Mouse (Mus musculus) embryonic facial prominence, embryonic 14.5 days (tissue): ENCODE data around the gene Clec12a. TPM values are rescaled to one million over a fixed set of nuclear protein-coding genes. Genes with fewer than 3 reads are reported as not detected.

Experiments used
- ATAC-seq: fragments of 200-750 bp; cut with Nextera tagmentation; 2 replicates; pipeline ENCODE4 v1.8.0; 2017; ENCODE audit warnings: low read depth, moderate number of reproducible peaks, moderate TSS enrichment
- DNase-seq: peaks from one replicate; pipeline ENCODE4 v3.0.0-alpha.2; 2015; ENCODE audit warnings: low spot score
- H3K27ac ChIP-seq: fragments of 300-500 bp; sonication (generic); replicated peaks from 2 replicates; pipeline ENCODE4 v1.5.1; 2014; ENCODE audit warnings: low read depth, mild to moderate bottlenecking, low read length, moderate library complexity
- H3K27me3 ChIP-seq: fragments of 300-500 bp; sonication (generic); replicated peaks from 2 replicates; pipeline ENCODE4 v1.6.1; 2014; ENCODE audit warnings: low read length; ENCODE audit not compliant: control insufficient read depth, insufficient read depth
- H3K36me3 ChIP-seq: fragments of 300-500 bp; sonication (generic); 2 replicates; pipeline ENCODE4 v1.6.1; 2014; ENCODE audit warnings: low read length, mixed read lengths; ENCODE audit not compliant: control insufficient read depth, insufficient read depth
- H3K4me1 ChIP-seq: fragments of 300-500 bp; sonication (generic); 2 replicates; pipeline ENCODE4 v1.6.1; 2014; ENCODE audit warnings: antibody characterized with exemption, low read length; ENCODE audit not compliant: control insufficient read depth, insufficient read depth
- H3K4me2 ChIP-seq: fragments of 300-500 bp; sonication (generic); 2 replicates; pipeline ENCODE4 v1.6.1; 2014; ENCODE audit warnings: low read depth, mild to moderate bottlenecking, low read length, moderate library complexity, mixed read lengths
- H3K4me3 ChIP-seq: fragments of 300-500 bp; sonication (generic); 2 replicates; pipeline ENCODE4 v1.5.1; 2014; ENCODE audit warnings: low read depth, mild to moderate bottlenecking, low read length
- H3K9ac ChIP-seq: fragments of 300-500 bp; sonication (generic); 2 replicates; pipeline ENCODE4 v1.6.1; 2014; ENCODE audit warnings: low read depth, mild to moderate bottlenecking, low read length, moderate library complexity, mixed read lengths
- H3K9me3 ChIP-seq: fragments of 300-500 bp; sonication (generic); 2 replicates; pipeline ENCODE4 v1.6.1; 2016; ENCODE audit warnings: low read length; ENCODE audit not compliant: control insufficient read depth
- WGBS: fragments of 180-500 bp; shearing (Covaris S2); extraction: QIAGEN DNeasy Blood & Tissue Kit; methylation state at CpG from one replicate; pipeline ENCODE4 v1.1.7; 2014; 5-methylcytosine and 5-hydroxymethylcytosine counted together
- polyA plus RNA-seq: library from polyadenylated mRNA; unstranded; fragments of >200 nt; fragmentation: Nextera tagmentation; extraction: Ambion mirVana; gene quantifications from 2 replicates; pipeline ENCODE4 v1.2.1, GENCODE M21; 2014

Gene Clec12a
- polyA plus RNA-seq, 1 experiment from 2014 or later = 3.0 TPM

- no peaks in the 10 kb centered on the region for H3K4me1 ChIP-seq
- DNase-seq (no peak), ATAC-seq (no peak)
- H3K9ac ChIP-seq = no peak overlapping the region
- no peaks in the 10 kb centered on the region for H3K36me3 ChIP-seq
- no peaks in the 10 kb centered on the region for H3K27me3 ChIP-seq
- no peak overlapping the region for H3K4me2 ChIP-seq
- H3K4me3 ChIP-seq = no peak overlapping the region
- no peak overlapping the region for H3K27ac ChIP-seq
- H3K9me3 ChIP-seq = no peaks in the 10 kb centered on the region
Measured at GRCm38 (mm10) chr6:129356430-129356829, 13.9 kb downstream of the Clec12a start.

GRCm38 (mm10) chr6:129359515-129359914 is 17.0 kb downstream of the Clec12a start:
- Histone ChIP-seq H3K4me1 (no peaks in the 10 kb centered on the region), H3K4me2 (no peak overlapping the region), H3K27ac (no peak overlapping the region), H3K9me3 (no peaks in the 10 kb centered on the region), H3K4me3 (no peak overlapping the region), H3K27me3 (no peaks in the 10 kb centered on the region), H3K9ac (no peak overlapping the region), H3K36me3 (no peaks in the 10 kb centered on the region)
- DNase-seq (no peak), ATAC-seq (no peak)
- 83% methylated on average over 2 of the region's 2 CpGs for WGBS

GRCm38 (mm10) chr6:129363942-129364341 is 21.5 kb downstream of the Clec12a start:
- Histone ChIP-seq H3K36me3 (no peaks in the 10 kb centered on the region), H3K4me3 (no peak overlapping the region), H3K27ac (no peak overlapping the region), H3K9me3 (no peaks in the 10 kb centered on the region), H3K27me3 (no peaks in the 10 kb centered on the region), H3K9ac (no peak overlapping the region), H3K4me1 (no peaks in the 10 kb centered on the region), H3K4me2 (no peak overlapping the region)
- WGBS = 50% methylated on average over 1 of the region's 1 CpGs
- no peak for DNase-seq
- ATAC-seq = no peak

GRCm38 (mm10) chr6:129365959-129366359 is 23.5 kb downstream of the Clec12a start:
- no peaks in the 10 kb centered on the region for H3K27me3 ChIP-seq
- no peak overlapping the region for H3K27ac ChIP-seq
- WGBS = 11% methylated on average over 6 of the region's 6 CpGs
- no peaks in the 10 kb centered on the region for H3K4me1 ChIP-seq
- DNase-seq (peak; percentile 75), ATAC-seq (peak; percentile 70)
- no peak overlapping the region for H3K4me2 ChIP-seq
- no peak overlapping the region for H3K9ac ChIP-seq
- no peak overlapping the region for H3K4me3 ChIP-seq
- H3K36me3 ChIP-seq = no peaks in the 10 kb centered on the region
- no peaks in the 10 kb centered on the region for H3K9me3 ChIP-seq

GRCm38 (mm10) chr6:129369374-129370132 is 27.1 kb downstream of the Clec12a start:
- ATAC-seq = no peak
- Histone ChIP-seq H3K27ac (no peak overlapping the region), H3K4me1 (no peaks in the 10 kb centered on the region), H3K4me3 (no peak overlapping the region), H3K9ac (no peak overlapping the region), H3K9me3 (no peaks in the 10 kb centered on the region), H3K36me3 (no peaks in the 10 kb centered on the region), H3K27me3 (no peaks in the 10 kb centered on the region), H3K4me2 (no peak overlapping the region)
- DNase-seq = no peak
- WGBS = 58% methylated on average over 7 of the region's 7 CpGs

- Histone ChIP-seq H3K27ac (no peak overlapping the region), H3K9me3 (no peaks in the 10 kb centered on the region), H3K4me1 (no peaks in the 10 kb centered on the region), H3K9ac (no peak overlapping the region), H3K4me3 (no peak overlapping the region), H3K27me3 (no peaks in the 10 kb centered on the region), H3K36me3 (no peaks in the 10 kb centered on the region), H3K4me2 (no peak overlapping the region)
- ATAC-seq = no peak
- WGBS = 77% methylated on average over 2 of the region's 2 CpGs
- DNase-seq = no peak
Measured at GRCm38 (mm10) chr6:129374937-129375471, 32.5 kb downstream of the Clec12a start.

- H3K27me3 ChIP-seq = no peaks in the 10 kb centered on the region
- H3K36me3 ChIP-seq = no peaks in the 10 kb centered on the region
- 62% methylated on average over 4 of the region's 4 CpGs for WGBS
- no peak overlapping the region for H3K4me3 ChIP-seq
- H3K4me1 ChIP-seq = no peaks in the 10 kb centered on the region
- DNase-seq = no peak
- no peak overlapping the region for H3K4me2 ChIP-seq
- no peaks in the 10 kb centered on the region for H3K9me3 ChIP-seq
- H3K9ac ChIP-seq = no peak overlapping the region
- no peak for ATAC-seq
- no peak overlapping the region for H3K27ac ChIP-seq
Measured at GRCm38 (mm10) chr6:129380454-129380853, 38.0 kb downstream of the Clec12a start.

- WGBS = 86% methylated on average over 1 of the region's 1 CpGs
- H3K9ac ChIP-seq = no peak overlapping the region
Measured at GRCm38 (mm10) chr6:129381736-129382135, 39.2 kb downstream of the Clec12a start.

GRCm38 (mm10) chr6:129383466-129383865 is 41.0 kb downstream of the Clec12a start:
- Histone ChIP-seq H3K9ac (no peak overlapping the region), H3K36me3 (no peaks in the 10 kb centered on the region), H3K4me1 (no peaks in the 10 kb centered on the region), H3K4me2 (no peak overlapping the region), H3K4me3 (no peak overlapping the region), H3K9me3 (no peaks in the 10 kb centered on the region), H3K27me3 (no peaks in the 10 kb centered on the region), H3K27ac (no peak overlapping the region)
- DNase-seq (peak; percentile 23), ATAC-seq (no peak)
- WGBS = 70% methylated on average over 3 of the region's 3 CpGs

More at GRCm38 (mm10) chr6:129381736-129382135, 39.2 kb downstream of the Clec12a start:
- Histone ChIP-seq H3K4me2 (no peak overlapping the region), H3K36me3 (no peaks in the 10 kb centered on the region), H3K4me3 (no peak overlapping the region), H3K9me3 (no peaks in the 10 kb centered on the region), H3K4me1 (no peaks in the 10 kb centered on the region), H3K27ac (no peak overlapping the region), H3K27me3 (no peaks in the 10 kb centered on the region)
- no peak for ATAC-seq
- no peak for DNase-seq
